Mouse (Mus musculus) adipocyte (in vitro differentiated cells): ENCODE data around the gene Fbxw2.
"Not testable (repeated sequence)": the region's sequence is repeated elsewhere in the genome, so short reads cannot be mapped to it uniquely, and the experiment has no call there.

Experiments used
- DNase-seq: peaks from one replicate; pipeline ENCODE4 v3.0.0-alpha.2; 2016; ENCODE audit warnings: low spot score

Fbxw2 gene

DNA sequence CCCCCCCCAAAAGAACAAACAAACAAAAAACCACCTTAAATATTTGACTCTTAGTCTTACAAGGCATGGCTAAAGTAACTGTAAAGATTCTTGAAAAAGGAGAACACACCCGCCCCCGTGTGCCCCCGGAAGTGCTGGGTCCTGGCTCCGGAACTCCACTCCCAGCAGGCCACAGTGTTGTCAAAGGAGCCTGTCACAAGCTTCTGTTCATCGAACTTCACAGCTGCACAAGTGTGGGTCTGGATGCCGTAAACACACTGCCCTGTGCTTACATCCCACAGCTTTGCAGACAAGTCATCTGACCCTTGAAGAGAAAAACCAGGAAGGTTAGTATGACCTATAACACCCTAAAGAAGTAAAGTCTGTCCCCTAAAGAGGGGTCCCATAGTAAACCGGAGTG, 13.4 kb downstream of the Fbxw2 start:
- no peak for DNase-seq

DNA sequence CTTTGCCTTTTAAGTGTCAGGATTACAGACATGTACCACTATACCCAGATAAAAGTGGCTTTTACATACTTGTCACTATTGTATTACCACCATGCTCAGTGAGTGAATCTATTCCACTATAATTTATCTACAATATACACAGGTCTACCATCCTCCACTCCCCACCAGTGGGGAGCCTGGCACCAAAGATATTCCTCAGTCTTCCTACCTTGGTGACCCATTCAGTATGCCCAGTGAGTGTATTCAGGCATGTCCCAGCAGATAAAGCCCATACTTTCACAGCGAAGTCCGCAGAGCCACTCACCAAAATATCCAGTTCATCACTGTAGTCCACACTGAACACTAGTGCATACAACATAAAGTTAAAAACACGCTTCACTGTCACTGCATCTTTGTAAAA, 15.3 kb downstream of the Fbxw2 start:
- no peak for DNase-seq

DNA sequence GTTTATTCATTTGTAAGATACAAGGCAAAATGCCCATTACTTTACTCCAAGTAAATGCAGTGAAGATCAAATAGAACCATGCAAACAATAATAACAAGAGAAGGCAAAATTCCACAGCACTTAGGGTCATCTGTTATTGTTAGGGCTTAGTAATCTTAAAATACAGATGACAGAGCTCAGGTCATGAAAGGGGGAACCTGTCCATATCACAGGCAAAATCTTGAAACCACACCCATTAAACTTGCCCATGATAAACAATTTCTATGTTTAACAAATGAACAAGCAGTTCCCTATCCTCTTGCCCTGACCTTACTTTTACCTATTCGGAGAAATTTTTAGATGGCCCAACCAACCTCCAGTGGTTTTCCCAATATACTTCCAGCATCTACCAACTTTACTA, 16.5 kb downstream of the Fbxw2 start:
- DNase-seq = no peak

DNA sequence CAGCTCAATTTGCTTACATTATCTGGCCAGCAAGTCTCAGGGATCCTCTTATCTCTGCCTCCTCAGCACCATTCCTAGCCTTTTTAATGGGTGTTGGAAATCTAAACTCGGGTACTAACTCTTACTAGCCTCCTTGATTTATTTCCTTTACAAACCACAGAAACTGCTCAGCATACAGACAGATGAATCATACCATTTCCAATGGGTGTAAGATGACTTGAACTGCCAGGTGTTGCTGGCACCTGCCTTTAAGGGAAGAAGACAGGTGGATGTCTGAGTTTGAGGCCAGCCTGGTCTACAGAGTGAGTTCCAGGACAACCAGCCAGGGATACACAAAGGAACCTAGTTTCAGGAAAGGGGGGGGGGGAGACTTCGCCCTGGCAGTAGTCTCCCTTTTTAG, 18.1 kb downstream of the Fbxw2 start:
- no peak for DNase-seq

GRCm38 (mm10) chr2:34805364-34805950, 20.7 kb downstream of the Fbxw2 start:
- no peak for DNase-seq

DNA sequence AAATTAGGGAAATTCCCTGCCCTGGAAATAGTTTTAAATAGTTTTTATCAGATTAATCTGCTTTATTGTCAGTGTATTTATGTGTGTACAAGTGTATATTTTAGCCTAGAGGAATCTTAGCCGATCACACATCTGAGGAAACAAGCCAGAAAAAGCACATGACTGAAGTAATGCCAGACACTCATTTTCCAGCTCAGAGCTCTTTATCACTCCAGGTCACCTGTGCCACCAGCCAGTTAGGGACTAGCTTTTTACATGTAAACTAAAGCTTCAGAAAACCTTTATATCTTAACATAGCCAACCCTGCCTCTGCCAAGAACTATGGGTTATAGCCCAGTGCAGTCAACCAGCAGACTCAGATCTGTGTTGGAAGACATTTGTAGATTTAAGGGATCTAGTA, 21.3 kb downstream of the Fbxw2 start:
- no peak for DNase-seq

DNA sequence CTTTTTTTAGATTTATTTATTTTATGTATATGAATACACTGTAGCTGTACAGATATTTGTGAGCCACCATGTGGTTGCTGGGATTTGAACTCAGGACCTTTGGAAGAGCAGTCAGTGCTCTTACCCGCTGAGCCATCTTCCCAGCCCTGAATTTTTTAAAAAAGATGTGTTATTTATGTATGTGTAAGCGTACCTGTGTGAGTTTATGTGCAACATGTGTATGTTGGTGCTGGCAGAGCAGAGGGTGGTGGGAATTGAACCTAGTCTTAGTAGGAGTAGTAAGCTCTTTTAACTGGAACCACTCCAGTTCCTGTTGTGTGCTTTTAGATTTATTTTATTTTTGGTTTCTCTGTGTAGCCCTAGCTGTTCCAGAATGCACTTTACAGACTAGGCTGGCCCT, 21.9 kb downstream of the Fbxw2 start:
- no peak for DNase-seq

- DNase-seq = no peak
These were observed 22.4 kb downstream of the Fbxw2 start for GRCm38 (mm10) chr2:34803746-34804145.

DNA sequence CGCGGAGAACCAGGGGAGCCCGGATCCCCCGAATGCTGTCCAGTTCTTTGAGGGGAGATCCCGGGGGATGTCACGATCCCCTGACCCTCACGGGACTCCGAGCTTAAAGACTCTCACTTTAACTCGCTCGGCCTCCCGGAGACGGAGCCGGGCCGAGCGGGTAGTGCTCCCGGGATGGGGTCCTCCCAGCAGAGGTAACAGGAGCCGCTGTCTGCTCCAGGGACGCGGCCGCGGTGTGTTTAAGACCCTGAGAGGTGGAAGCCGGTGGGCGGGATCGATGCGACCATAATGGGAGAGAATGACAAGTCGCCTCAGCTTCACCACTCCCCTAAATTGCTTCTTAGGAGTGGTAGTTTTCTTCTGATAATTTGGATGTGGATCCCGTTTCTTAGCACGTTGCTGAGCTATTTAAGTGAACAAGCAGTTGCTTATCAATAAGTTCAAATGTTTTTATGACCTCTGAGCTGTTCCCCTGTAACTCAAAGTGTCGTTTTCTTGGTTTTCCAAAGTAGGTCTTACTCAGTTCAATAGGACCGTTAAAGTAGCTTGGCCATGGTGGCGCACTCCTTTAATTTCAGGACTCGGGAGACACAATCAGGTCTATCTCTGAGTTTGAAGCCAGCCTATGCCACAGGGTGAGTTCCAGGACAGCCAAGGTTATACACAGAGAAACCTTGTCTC, 23.4 kb downstream of the Fbxw2 start:
- DNase-seq = peak; percentile 72

DNA sequence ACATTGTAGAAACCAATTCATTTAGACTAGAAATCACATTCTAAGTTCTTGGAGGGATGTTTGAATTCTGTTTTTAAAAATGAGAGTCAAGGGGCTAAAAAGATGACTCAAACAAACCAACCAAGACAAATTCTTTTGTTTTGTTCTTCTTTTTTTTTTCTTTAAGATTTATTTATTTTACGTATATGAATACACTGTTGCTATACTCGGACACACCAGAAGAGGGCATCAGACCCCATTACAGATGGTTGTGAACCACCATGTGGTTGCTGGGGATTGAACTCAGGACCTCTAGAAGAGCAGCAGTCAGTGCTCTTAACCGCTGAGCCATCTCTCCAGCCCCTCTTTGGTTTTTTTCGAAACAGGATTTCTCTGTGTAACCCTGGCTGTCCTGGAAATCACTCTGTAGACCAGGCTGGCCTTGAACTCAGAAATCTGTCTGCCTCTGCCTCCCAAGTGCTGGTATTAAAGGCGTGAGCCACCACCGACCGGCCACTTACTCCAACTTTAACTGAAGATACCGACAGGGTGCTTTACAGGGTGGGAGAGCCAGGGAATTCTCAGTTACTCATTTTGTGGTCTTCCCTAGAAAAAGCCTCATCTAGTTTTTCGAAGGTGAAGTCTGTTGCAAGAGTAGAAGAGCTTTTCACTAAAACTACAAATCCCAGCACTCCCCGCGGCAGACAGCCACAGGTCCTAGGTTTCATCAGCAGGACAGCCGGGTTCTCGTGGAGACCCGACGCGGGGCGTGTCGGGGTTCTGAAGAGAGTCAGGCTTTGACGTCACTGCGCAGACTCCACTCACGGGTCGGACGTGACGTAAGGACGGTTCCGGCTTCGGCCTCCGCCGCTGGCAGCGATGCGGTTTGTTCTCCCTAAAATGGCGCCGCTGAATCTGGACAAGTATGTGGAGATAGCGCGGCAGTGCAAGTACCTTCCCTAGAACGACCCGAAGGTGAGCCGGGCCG, 24.3 kb downstream of the Fbxw2 start:
- peak; percentile 100 for DNase-seq

DNA sequence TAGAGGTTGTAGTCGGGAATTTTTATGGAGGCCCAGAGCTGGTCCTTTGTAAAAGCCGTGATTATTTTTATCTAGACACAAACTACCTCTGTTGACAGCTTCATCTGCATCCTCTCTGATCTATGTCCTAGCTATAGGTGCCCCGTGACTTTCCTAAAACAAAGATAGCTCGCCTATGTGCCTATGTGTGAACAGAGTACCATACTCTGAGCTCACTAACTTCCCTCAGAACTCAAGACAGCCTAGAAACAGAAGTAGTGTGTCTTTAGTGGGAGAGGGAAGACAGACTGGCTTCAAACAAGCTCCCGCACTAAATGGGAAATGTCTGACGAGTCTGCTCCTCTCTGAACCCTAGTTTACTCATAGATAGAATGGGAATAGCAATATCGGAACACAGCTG, 25.7 kb downstream of the Fbxw2 start:
- no peak for DNase-seq

DNA sequence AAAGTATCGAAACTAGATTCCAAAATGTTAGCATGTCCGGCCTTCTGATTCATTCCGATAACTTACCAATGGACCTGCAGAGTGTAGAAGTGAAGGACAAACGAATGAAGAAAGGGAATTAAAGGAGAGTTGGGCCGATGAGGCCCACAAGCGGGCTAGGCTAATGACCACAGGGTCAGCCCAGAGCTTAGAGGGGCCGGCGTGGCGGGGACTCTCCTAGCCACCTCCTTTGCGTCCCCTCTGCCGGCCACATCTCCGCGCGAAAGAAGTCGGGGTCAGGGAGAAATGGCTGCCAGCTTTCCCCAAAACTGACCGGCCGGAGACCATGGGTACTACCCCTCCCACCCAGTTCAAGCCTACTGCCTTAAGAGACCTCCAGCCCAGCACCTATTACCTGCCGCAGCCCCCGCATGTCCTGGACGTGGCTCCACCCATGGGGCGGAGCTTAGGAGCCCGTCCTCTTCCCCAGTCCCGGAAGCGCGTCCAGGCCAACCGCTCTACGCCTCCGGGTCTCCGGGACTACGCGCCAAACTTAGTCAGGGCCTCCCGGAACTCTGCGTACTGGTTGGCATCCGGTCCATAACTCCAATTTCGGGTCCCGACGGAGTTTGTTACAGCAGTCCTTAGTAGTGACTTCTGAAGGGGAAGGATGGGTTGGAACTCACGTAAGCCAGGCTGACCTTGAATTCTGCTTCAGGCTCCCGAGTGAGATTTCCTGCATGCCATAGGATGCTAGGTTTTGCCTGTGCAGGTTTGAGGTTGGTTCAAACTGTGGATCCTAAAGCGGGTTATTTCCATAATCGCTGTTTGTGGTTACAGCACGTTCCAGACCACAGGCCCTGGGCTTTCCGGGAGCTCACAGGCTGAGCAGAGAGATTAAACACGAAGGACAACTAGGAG, 26.5 kb downstream of the Fbxw2 start, which contains the start of gene Rabepk:
Gene Rabepk, minus strand, starts transcription at position 556 of the 900 bp plus-strand sequence.
- peak; percentile 90 for DNase-seq

GRCm38 (mm10) chr2:34795426-34795825, 30.7 kb downstream of the Fbxw2 start:
- no peak for DNase-seq

- DNase-seq = no peak
These were observed 31.6 kb downstream of the Fbxw2 start for GRCm38 (mm10) chr2:34794511-34794910.

DNA sequence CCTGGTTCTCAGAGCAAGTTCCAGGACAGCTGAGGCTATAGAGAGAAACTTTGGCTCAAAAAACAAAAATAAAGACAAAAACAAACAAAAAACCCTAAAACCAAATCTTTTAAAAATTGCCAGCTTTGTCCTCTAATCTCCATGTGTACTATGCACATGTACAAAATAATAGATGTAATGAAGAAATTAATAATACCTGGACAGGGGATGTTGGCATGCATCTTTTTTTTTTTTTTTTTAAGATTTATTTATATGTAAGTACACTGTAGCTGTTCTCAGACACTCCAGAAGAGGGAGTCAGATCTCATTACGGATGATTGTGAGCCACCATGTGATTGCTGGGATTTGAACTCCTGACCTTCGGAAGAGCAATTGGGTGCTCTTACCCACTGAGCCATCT, 33.6 kb downstream of the Fbxw2 start:
- not testable (repeated sequence) for DNase-seq

DNA sequence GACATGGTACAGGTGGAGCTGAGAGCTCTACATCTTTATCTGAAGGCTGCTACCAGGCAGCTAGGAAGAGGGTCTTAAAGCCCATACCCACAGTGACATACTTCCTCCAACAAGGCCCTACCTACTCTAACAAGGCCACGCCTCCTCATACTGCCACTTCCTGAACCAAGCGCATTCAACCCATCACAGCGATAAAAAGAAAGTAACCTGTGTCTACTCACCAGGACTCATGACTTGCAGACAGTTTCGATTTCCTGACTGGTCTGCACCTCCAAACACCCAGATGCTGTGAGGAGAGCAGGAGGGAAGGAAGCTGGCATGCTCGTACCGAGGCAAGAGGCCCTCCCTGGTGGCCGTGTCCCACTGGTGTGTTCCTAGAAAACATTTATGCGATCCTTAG, 35.8 kb downstream of the Fbxw2 start:
- no peak for DNase-seq

DNA sequence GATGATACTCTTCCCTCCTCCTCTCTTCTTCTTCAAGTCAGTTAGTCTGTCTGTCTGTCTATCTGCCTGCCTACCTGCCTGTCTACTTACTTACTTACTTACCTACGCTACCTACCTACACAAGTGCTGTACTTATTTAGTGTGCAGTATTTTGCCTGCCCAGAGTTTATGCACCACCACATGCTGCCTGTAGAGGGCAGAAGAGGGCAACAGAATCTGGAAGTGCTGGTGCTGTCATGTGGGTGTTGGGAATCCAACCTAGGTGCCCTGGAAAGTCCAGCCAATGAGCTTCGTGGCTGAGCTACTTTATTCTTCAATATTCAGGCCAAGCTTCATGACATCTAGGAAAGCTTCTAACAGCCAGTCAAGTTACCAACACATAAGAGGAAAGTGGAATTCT, 42.0 kb downstream of the Fbxw2 start:
- DNase-seq = peak; percentile 54

DNA sequence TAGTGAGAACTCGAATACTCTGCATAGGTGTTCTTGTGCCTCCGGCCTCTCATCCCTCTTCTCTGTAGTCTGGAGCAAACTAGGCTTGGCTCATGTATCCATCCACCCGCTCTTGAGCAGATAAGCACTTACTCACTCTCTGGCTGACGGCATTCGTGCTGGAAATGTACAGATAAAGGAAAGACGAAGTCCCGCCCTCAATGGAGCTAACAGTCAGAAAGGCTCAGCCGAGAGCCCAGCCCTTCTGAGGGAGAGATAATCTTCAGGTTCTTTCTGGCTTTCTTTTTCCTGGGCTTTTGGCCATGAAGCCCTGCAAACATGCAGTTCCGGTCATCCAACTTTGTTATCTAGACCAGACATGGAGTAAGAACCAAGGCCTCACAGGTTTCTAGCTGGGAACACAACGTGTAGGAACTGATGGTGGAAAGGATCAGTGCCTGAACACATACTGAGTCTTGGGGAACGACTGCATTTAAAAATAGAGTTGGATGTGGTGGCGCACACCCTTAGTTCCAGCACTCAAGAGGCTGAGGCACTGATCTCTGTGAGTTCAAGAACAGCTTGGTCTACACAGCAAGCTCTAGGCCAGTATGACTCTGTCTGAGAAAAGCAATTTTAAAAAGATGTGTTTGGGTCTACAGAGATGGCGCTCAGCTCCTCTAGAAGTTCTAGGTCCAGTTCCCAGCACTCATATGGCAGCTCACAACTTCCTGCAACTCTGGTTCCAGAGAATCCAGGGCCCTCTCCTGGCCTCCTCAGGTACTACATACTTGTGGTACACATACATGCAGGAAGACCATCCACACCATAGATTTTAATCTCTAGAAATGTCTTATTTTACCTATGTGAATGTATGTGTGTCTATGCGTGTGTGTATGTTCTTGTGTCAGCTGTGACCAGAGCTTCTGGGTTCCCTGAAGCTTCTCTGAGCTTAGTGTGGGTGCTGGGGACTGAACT, 42.8 kb downstream of the Fbxw2 start:
- DNase-seq = no peak

GRCm38 (mm10) chr2:34777237-34777868, 48.8 kb downstream of the Fbxw2 start:
- no peak for DNase-seq

- no peak for DNase-seq
These were observed 51.6 kb downstream of the Fbxw2 start for GRCm38 (mm10) chr2:34774493-34774892.
